Mouse (Mus musculus): ENCODE measurements around the gene Vmp1.

Gene Vmp1

GRCm38 (mm10) chr11:86583990-86584897, 99.4 kb downstream of the Vmp1 start:
- DNase-seq (ENCODE audit: low spot score) = no peak

- no peak for DNase-seq (ENCODE audit: low spot score)
Measured at GRCm38 (mm10) chr11:86583313-86583825, 100.3 kb downstream of the Vmp1 start.

GRCm38 (mm10) chr11:86582543-86583260, 100.9 kb downstream of the Vmp1 start:
- DNase-seq (ENCODE audit: low spot score) = no peak

- no peak for DNase-seq (ENCODE audit: low spot score)
Measured at GRCm38 (mm10) chr11:86581943-86582542, 101.6 kb downstream of the Vmp1 start.

GRCm38 (mm10) chr11:86581250-86581753, 102.3 kb downstream of the Vmp1 start:
- no peak for DNase-seq (ENCODE audit: low spot score)

GRCm38 (mm10) chr11:86580319-86581113, 103.1 kb downstream of the Vmp1 start:
- DNase-seq (ENCODE audit: low spot score) = no peak

GRCm38 (mm10) chr11:86579731-86580318, 103.8 kb downstream of the Vmp1 start:
- no peak for DNase-seq (ENCODE audit: low spot score)

GRCm38 (mm10) chr11:86578809-86579730, 104.6 kb downstream of the Vmp1 start:
- peak; percentile 39 for DNase-seq (ENCODE audit: low spot score)

- DNase-seq (ENCODE audit: low spot score) = no peak
Measured at GRCm38 (mm10) chr11:86578106-86578808, 105.4 kb downstream of the Vmp1 start.

- DNase-seq (ENCODE audit: low spot score) = no peak
Measured at GRCm38 (mm10) chr11:86577231-86577630, 106.4 kb downstream of the Vmp1 start.

GRCm38 (mm10) chr11:86575632-86576378, 107.8 kb downstream of the Vmp1 start:
- DNase-seq (ENCODE audit: low spot score) = no peak

GRCm38 (mm10) chr11:86574408-86574807, 109.2 kb downstream of the Vmp1 start:
- no peak for DNase-seq (ENCODE audit: low spot score)

GRCm38 (mm10) chr11:86573646-86574231, 109.9 kb downstream of the Vmp1 start:
- DNase-seq (ENCODE audit: low spot score) = no peak

- no peak for DNase-seq (ENCODE audit: low spot score)
Measured at GRCm38 (mm10) chr11:86572623-86573022, 111.0 kb downstream of the Vmp1 start.

GRCm38 (mm10) chr11:86571871-86572270, 111.8 kb downstream of the Vmp1 start:
- DNase-seq (ENCODE audit: low spot score) = no peak

- no peak for DNase-seq (ENCODE audit: low spot score)
Measured at GRCm38 (mm10) chr11:86571047-86571855, 112.4 kb downstream of the Vmp1 start.

GRCm38 (mm10) chr11:86570261-86570746, 113.3 kb downstream of the Vmp1 start:
- DNase-seq (ENCODE audit: low spot score) = no peak
